Mouse (Mus musculus): ENCODE results near the gene Syce2.

- TF ChIP-seq POLR2A (IDR thresholded peaks at IDR 0.05; ENCODE audit: insufficient read length, low read depth) (no peak), POLR2AphosphoS2 (IDR thresholded peaks at IDR 0.05; ENCODE audit: insufficient read length, low read depth) (no peak), SRF (IDR thresholded peaks at IDR 0.05; ENCODE audit: control insufficient read depth, insufficient read length, low read depth) (no peak), USF1 (IDR thresholded peaks at IDR 0.05; ENCODE audit: low read depth) (no peak), E2F4 (IDR thresholded peaks at IDR 0.05; ENCODE audit: insufficient read depth) (no peak), CEBPB (IDR thresholded peaks at IDR 0.05; ENCODE audit: insufficient read depth, poor library complexity, severe bottlenecking) (no peak), TCF12 (IDR thresholded peaks at IDR 0.05; ENCODE audit: insufficient read depth, poor library complexity, severe bottlenecking) (no peak)
Observed at GRCm38 (mm10) chr8:84925557-84925956, 53.6 kb downstream of the Syce2 start.
